Mouse (Mus musculus) retina, postnatal 1 day (tissue): ENCODE measurements at regions not wholly inside any gene's neighbourhood (a gene's known extent, or its start where the extent isn't known, plus 50 kb on each side); places are given as distances from the start of the nearest gene placed in this dataset.

Experiments used
- DNase-seq: peaks from one replicate; pipeline ENCODE4 v3.0.0-alpha.2; 2012

DNA sequence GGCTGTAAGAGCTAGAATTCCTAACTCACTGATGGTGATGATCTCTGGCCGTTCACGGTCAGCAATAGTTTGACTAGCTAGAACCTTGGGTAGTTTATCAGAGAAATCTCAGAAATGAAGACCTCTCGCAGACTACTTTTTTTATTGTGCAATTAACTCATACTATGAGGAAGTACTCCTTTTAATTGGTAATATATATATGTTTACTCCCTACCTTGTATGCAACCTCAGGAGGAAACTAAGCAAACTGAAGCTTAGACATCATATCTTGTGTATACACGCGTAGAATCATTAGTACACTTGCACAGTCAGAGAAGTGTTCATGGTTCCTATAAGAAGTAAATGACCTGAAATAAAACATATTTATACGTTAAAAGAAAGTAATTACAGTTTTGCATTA is 157.2 kb downstream of the Gm11146 start:
- DNase-seq = no peak

DNA sequence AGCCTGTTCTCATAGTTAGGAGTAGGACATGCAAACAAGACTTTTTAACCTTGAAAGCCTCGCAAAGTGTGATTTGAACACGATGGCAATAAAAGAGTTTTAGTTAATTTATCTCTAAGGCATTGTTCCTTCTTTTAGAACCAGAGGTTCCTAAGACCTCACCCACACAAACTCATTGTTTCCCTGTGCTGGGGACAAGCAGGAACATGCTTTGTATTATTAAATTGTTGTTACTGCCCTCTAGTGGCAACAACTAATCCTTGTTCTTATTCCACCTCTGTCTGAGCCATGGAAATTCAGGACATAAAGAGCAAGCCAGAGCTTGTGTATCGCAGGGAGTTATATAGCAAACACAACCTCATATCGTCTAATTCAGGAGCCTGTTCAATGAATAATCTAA is 157.9 kb downstream of the Gm11146 start:
- DNase-seq = peak; percentile 83

DNA sequence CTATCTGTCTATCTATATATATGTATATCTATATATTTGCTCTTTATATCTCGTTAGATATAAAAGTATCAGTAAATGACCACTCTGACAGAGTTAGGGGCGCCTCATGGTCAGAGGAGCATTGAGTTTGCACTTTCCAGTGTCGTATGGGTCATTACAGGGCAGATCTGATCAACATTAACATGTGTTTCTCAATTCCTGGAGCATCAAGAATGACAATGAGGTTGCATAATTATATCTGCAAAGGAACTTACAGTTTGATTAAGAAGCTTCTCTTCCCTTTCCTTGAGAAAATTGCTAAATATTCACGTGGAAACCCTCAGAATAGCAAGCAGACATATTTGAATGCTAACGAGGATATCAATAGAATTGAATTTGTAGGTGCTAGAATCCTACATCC is 158.6 kb downstream of the Gm11146 start:
- no peak for DNase-seq

DNA sequence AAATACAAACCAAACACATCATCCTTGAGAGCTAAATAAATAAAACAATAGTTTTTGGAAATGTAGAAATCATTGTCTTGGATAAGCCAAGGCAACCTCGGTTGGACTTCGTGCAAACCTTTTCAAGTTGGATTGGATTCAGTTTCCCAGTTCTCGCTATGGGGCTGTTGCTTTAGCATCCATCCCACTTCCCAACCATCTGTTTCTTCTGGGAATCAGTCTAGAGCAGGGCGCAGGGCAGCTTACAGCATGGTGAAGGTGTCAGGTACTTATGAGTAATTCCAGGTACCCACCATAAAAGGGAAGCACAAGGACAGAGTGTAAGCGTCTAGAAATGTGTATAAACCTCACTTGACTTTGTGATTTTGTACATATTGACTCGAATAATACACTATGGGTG is 159.0 kb downstream of the Gm11146 start:
- no peak for DNase-seq

DNA sequence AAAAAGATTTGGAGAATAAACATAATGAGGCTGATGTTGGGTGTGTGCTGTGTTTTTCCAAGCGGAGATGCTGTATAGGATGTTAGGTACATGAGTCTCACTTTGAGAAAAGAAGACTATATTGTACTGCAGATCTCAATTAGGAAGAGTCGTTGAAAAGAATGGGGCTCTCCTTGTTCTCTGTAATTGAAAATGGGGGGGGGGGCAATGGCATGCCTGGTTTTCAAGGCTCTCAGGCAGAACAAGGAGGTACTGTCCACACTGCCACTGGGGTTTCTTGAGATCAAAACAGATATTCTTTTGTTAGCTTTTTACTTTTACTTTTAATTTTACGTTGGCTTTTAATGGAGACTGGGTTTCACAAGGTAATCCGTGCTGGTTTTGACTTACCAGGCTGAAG is 170.5 kb downstream of the Gm11146 start:
- peak; percentile 44 for DNase-seq

DNA sequence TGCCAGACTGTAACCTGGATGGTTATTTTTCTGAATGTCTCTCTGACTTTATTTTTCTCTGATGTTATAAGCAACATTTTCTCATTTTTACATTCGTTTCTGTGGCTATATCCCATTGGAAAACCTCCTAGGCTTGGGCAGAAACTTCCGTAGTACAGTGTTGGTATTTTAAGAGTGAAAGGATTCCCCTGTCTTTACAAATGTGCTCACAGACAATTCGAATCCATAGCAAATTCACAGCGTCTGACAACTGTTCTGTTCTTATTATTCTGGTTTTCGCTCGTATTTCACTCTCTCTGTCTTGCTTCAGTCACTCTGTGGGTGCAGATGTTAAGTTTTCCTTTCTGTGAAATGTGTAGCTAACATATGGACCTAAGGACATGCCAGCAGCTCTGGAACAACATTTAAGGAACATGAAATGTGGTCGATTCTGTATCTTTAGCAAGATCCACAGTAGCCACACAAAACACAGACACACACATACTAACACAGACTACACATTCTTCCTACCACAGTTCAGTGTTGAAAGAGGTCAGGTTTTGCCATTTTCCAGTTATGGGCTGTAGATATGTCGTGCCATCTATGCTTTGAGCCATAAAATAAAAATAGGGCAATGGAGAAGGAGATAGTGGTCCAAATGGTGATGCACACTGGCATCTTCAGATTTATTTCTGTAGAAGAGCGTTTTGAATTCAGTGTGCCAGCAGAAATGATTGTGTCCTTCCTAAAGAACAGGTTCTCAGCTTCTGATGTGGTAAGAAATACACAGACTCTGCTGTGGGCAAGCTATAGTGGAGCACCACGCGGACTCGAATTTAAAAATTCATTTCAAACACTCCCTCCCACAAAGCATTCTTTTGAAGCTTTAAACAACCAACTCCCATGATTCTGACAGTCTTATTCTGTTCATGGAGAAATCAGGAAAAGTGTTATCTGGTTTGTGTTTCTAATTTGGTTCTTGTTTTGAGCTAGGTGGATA is 179.2 kb downstream of the Gm11146 start:
- DNase-seq = no peak

DNA sequence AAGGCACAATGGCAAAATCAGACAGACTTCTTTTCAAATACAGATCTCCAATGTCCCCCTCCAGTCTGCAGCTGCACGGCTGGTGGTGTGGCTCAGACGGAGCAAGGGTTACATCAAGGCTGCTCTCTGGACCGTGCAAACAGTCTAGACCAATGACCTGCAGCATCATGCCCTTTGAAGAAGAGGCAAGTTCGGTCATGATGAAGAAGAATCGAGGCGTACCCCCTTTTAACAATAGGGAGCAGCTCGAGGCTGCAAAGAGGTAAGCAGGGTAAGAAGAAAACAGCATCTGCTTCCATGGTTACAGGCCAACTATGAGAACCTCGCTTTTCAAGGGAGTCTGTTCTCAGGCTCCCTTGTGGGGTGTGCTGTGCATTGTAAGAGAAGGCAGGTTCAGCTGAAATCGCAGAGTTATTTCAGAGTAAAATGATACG is 180.3 kb downstream of the Gm11146 start:
- peak; percentile 64 for DNase-seq

DNA sequence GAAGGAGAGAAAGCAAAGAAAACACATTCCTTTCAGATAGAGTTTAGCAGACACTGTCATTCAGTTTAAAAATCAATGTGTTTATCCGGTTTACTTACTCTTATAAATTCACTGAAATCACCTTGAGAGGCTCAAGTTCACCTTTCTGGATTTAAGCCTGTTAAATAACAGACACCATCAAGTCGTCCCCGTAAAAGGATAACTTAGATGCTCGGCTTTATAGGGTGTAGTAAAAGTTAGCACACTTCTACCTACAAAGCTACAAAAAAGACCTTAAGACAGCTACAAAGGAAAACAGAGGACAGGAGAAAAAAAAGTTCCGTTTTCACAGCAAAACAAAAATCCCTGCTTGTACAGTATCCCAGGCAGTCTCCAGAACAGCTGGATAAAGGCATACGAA is 180.9 kb downstream of the Gm11146 start:
- DNase-seq = no peak

DNA sequence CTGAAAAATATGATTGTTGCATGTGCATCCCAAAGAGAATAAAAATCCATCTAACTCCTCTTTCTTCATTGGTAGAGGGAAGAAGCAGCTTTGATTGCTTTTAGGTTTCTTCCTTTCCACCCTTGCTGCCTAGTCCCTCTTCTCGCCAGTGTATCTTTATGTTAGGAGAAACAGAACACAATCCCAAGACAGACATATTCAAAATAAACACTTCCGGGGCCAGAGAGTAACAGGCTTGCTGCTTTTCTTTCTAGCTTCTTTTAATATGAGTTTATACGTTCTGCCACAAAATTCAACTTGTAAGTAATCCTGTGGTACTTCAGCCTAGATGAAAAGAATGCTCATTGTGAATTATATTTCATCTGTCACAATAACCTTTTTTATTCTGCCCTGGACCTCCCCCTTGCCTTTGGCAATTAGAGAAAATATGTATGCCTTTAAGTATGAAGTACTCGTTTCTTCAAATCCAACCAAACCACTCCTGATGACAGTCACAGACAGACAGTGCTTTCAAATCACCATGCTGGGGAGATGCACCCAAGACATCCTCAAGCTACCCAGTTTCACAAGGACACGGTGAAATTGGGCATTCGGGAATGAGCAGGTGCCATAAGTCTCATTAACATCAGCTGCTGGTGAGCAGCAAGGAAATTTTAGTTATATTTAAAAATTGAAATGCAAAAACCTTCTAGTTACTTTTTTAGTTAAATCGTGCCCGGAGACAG is 181.6 kb downstream of the Gm11146 start:
- DNase-seq = no peak

DNA sequence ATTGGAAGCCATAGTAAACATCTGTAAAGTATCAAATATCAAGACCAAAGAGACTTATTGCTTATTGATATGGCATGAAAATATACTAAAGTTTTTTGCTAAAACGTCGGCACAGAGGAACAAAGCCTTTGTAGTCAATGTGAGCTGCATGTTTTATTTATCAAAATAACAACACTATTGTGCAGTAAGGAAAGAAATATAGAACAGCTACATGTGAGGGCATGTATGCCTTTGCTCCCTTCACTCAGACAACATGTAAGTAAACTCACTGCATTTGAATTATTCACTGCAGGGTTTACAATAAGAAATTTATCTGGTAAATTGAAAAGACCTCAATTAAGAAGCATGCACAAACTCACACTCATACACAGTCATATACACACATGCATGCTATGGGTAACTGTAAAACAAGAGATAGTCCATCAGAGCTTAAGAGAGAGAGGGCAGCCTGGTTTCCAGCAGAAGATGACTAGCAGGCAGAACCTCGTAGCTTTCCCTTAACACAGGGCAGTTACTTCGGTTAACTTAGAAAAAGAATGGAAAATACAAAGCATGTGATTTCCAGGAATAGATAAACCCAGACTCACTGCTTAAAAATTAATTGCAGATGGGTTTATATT is 182.7 kb downstream of the Gm11146 start:
- DNase-seq = no peak

DNA sequence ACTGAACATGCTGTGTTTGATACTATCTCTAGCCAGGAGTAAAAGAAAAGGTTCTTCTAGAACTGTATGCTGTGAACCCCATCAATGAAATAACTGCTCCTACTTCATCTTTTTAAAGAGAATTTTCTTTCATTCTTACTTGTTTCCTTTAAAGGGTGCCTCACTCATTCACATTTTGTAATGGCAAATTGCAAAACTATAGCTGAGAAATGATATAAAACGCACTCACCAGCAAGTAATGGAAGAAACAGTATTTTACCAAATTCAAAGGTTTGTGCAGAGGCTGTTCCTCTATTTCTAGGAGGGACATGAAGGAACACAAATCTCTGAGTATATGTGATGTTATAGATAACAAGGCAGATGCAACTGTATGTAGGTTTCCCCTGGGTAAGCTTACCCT is 183.4 kb downstream of the Gm11146 start:
- no peak for DNase-seq

DNA sequence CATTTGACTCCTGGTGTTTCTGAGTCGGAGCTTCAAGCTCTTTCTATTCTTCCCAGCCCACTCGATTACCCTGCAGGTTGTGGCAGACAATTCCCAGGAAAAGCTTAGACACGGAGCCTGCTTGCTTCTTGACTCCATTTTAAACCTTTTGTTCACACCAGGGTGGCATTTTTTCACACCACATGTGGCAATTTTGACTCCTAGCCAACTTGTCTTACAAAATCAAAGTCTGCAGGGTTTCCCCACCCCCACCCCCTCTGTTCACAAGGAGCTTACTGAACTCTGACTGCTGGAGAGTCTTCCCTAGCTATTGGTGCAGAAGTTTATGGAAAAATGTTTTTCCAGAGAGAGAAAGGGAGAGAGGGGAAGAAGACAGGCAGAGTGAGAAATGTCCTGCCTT is 184.1 kb downstream of the Gm11146 start:
- peak; percentile 47 for DNase-seq

DNA sequence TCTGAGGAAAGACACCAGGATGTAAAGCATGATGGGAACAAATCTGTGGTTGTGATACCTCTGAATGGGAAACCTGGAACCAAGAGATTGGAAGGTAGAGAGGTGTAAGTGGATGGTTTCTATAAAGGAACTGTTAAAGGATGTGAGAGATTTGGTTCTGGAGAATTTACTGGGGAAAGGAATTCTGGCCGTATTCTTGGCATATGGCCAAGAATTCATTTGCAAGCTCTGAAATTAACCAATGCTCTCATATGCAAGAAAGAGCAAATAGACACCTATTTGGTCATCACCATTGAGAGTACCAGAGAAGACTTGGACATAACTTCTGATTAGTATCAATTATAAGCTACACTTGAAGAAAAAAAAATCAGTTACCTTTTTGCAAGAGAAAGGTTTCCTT is 187.3 kb downstream of the Gm11146 start:
- DNase-seq = no peak

DNA sequence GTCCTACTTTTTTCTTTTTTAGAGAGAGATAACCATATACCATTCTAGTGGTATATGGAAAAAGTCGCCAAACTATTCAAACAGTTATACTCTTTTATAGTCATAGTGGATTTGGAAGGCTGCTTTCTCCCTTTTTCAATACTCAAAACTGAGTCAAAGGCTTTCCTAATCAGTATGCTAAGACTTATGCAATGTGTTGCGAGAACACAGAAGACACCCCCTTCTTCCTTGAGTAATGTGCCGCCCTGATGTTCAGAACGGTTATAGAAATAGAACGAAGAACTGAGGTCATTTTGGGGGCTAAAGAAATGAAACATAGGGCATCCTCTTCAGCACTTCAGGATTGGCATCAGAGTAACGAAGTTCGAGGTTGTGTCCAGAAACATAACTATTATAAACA is 192.7 kb downstream of the Gm11146 start:
- DNase-seq = no peak

DNA sequence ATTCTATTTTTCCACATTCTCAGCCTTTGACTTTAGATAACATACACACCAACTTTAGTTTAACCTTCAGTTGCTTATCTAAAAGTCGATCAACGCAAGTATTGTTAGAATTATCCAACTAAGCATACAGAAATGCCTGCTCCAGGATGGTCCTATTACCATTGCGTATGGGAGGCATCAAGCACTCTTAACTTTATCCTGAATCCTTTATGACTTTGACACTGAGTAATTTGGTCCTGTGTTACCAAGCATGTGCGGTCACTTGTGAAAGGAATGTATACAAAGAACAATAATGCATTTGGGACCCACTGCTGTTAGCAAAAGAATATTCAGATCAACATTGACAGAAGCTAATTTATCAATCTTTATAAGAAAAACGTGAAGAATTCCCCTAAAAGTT is 194.9 kb downstream of the Gm11146 start:
- no peak for DNase-seq

DNA sequence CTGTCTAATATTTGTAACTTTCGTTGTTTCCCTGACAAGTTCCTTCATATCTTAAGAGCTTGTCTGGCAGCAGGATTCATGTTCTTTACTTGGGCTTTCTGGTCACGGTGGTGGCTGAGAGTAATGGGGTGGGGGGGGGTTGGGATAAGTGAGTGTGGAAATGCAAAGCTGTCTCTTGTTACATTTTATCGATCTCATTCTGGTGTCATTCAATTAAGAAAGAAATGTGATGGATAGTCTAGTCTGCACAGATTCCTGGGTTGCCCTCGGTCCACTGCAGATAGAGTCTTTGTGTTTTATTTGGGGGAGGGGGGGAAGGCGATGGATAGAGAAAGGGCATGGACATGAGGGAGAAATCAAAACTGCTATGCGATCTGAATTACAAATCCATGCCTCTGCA is 196.0 kb downstream of the Gm11146 start:
- DNase-seq = no peak

DNA sequence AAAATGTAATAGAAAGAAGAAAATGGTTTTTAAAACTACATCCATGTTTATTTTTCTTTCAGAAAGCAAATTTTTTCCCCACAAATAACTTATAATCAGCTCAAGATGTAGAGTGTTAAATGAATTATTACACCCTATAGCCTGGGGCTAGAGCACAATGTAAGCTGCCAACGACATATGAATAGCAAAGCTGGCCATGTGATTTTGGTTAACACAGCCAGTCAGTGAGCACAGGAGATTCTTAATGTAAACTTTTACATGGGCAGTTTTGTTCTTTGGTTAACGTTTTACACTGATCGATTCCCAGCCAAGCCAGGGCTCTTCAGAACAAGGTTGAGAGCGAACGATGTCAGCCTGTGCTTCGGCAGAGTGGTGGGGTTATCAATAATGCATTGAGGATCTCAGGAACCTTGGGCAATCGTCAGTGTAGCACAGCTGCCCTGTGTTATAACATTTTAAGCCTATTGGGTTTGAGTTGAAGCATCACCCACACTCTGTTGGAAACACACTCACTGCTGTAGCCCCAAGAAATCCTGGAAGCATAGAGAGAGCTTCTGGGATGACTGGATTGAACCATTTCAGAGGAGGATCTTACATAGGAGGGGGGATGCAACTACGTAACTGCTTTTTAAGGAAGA is 196.6 kb downstream of the Gm11146 start:
- no peak for DNase-seq

DNA sequence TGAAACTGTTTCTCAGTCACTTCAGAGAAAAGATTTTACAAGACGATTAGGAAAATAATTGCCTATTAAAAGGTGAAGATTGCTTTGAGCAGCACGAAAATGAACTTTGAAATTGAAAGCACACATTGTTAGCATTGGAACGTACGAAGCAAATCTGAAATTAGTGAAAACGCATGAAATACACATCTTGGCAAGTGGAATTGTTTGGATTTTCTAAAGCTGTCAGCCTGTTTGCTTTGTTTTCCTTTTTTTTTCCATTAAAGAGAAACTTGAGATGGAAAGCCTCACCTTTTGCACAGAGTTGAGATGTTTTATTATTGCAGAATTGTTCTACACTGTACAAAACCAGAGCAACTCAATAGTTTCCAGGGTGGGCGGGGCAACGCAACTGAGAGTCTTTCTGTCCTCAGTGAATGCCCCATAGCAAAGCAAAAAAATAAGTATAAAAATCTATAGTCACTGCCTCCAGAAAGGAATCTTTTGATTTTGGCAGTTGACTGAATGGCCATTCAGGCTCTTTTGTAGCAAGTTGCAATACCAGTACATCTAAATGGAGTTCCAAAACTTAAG is 199.1 kb downstream of the Gm11146 start:
- DNase-seq = no peak

DNA sequence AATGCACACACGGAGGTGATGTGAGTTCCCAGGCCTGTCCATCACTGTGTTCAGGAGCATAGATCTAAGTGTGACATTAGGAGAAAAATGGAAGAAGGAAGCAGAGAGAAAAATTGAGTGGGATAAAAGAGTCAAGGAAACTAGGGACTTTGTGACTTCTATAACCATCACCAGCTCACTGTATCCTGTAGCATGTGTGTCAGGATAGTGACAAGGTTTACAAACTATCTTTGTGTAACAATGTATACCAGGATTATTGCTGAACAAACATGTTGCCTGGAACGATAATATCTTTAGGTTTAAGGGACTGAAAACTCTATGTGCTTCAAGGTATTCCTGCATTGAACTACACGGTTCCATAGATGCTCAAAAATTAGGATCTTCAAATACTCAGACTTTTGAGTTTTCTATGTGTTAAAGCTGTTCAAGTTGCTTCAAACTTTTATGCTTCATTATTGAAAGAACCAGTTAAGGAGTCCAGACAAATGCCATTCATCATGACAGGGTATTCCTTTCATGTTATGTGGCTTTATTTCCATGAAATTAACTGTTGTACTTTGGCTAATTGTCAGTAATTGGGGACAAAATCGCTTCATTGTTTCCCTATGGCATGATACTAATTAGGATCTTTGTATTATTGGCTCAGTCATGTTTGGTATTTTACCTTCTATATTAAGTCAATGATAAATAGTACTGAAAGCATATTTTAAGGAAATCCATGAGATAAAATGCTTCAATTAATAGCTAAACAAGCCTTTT is 200.5 kb downstream of the Gm11146 start:
- DNase-seq = peak; percentile 67

DNA sequence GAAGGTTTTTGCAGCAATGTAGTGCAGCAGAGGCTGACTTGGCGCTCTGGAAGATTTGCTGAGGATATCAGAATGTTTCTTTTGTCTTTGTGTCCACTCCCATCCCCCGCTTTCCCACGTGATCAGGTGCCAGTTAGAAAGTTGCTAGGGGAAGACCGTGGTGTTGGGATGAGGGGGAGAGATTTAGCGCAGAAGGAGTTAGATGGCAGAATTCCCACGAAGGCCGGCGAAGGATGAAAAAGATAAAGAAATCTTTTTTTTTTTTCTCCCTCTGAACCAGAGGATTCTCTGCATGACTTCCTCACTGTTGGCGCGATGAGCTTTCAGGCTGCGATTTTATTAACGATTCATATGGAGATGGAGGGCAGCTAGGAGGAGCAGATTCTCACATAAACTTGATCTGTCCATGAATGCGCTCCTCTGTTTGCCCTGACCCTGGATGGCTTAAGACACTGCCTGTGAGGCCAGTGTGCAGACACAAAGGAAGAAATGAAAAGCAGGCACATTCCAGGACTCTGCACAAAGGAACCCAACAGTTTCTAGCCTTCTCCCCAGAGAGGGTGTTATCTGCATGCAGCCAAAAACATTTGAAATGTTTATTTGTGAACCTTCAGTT is 201.5 kb downstream of the Gm11146 start:
- peak; percentile 77 for DNase-seq

DNA sequence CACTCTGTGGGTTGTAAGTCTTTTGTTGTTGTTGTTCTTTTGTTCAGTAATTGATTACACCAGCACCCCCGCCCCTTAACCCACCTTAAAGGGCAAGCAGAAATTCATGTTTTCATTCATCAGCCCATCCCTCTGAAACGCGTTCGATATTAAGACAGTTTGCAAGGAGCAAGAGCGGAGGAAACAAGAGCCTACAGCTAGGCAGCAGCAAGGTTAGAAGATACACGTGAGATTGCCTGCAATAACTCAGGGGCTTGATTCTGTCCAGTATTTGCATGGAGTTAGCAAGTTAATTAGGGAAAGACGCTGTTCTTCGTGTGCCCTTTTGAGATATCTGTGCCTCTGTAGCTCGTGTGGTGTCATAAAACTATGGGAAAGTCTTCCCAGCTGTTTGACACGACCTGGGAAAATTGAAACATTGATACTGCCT is 202.0 kb downstream of the Gm11146 start:
- no peak for DNase-seq
